17 mouse cellular contexts compared by ENCODE assay signal in genomic region chr17:67390851-67391250, GRCm38 (mm10). TPM values are rescaled to one million over a fixed set of nuclear protein-coding genes. Genes with fewer than 3 reads are reported as not detected.
DNase-seq lines count a peak whose midpoint lies in the region; ATAC-seq and TF ChIP-seq lines count a peak whose summit lies in the region.
"Had no signal": no experiment of that assay in that cellular context is flagged by ENCODE, and none has a peak within 500 bp of the region (broad histone marks: within the 10 kb centered on the region; RNA-seq: fewer than 3 reads in every experiment).

No protein-coding gene starts in this region.

- no peaks in the 10 kb centered on the region for H3K9me3 ChIP-seq in hindbrain, embryonic 13.5 days
- no peaks in the 10 kb centered on the region for H3K9me3 ChIP-seq in hindbrain, postnatal 0 days (ENCODE audit: low read length)
- no peaks in the 10 kb centered on the region for H3K9me3 ChIP-seq in heart, embryonic 14.5 days (ENCODE audit: control insufficient read depth, low read length)
- H3K9me3 ChIP-seq: embryonic facial prominence, embryonic 12.5 days had no signal

- no peak for ATAC-seq in hindbrain, embryonic 13.5 days (ENCODE audit: low FRiP score)
- ATAC-seq in hindbrain, postnatal 0 days: no peak
- ATAC-seq in heart, embryonic 14.5 days (ENCODE audit: insufficient number of reproducible peaks, insufficient read depth, low FRiP score, low read depth): peak; percentile 78
- ATAC-seq: inflammation-experienced regulatory T-cells, adult 6 months had no signal

- WGBS in hindbrain, embryonic 13.5 days: 71% methylated on average over 5 of the region's 5 CpGs
- 57% methylated on average over 5 of the region's 5 CpGs for WGBS in hindbrain, postnatal 0 days
- WGBS in heart, embryonic 14.5 days: 30% methylated on average over 5 of the region's 5 CpGs

- TF ChIP-seq CTCF in hindbrain, postnatal 0 days (IDR thresholded peaks at IDR 0.05; ENCODE audit: low read depth): no peak

- no peaks in the 10 kb centered on the region for H3K36me3 ChIP-seq in hindbrain, embryonic 13.5 days
- H3K36me3 ChIP-seq in hindbrain, postnatal 0 days (ENCODE audit: insufficient read depth, low read length): no peaks in the 10 kb centered on the region
- no peaks in the 10 kb centered on the region for H3K36me3 ChIP-seq in heart, embryonic 14.5 days (ENCODE audit: control insufficient read depth, insufficient read depth, low read length)
- H3K36me3 ChIP-seq: embryonic facial prominence, embryonic 12.5 days had no signal

- H3K4me2 ChIP-seq in hindbrain, embryonic 13.5 days: no peak overlapping the region
- no peak overlapping the region for H3K4me2 ChIP-seq in hindbrain, postnatal 0 days (ENCODE audit: low read depth, low read length)
- no peak overlapping the region for H3K4me2 ChIP-seq in heart, embryonic 14.5 days (ENCODE audit: low read length)
- H3K4me2 ChIP-seq: embryonic facial prominence, embryonic 12.5 days had no signal

- no peak overlapping the region for H3K9ac ChIP-seq in hindbrain, embryonic 13.5 days
- no peak overlapping the region for H3K9ac ChIP-seq in hindbrain, postnatal 0 days (replicated peaks; ENCODE audit: low read length)
- no peak overlapping the region for H3K9ac ChIP-seq in heart, embryonic 14.5 days (ENCODE audit: low read length)
- H3K9ac ChIP-seq: embryonic facial prominence, embryonic 12.5 days had no signal

- H3K27me3 ChIP-seq in hindbrain, embryonic 13.5 days: no peaks in the 10 kb centered on the region
- no peaks in the 10 kb centered on the region for H3K27me3 ChIP-seq in hindbrain, postnatal 0 days (ENCODE audit: insufficient read depth, low read length)
- H3K27me3 ChIP-seq in heart, embryonic 14.5 days (ENCODE audit: control insufficient read depth, insufficient read depth, low read length): no peaks in the 10 kb centered on the region
- H3K27me3 ChIP-seq: embryonic facial prominence, embryonic 12.5 days had no signal

- no peak overlapping the region for H3K4me3 ChIP-seq in hindbrain, embryonic 13.5 days
- no peak overlapping the region for H3K4me3 ChIP-seq in hindbrain, postnatal 0 days (ENCODE audit: low read length)
- no peak overlapping the region for H3K4me3 ChIP-seq in heart, embryonic 14.5 days (ENCODE audit: control insufficient read depth in 1 of 2, insufficient read depth in 1 of 2, low read depth in 1 of 2, low read length in 2 of 2)
- H3K4me3 ChIP-seq: embryonic facial prominence, embryonic 12.5 days; left cerebral cortex, adult 2 months had no signal

- DNase-seq in hindbrain, postnatal 0 days (ENCODE audit: low spot score): no peak
- peak; percentile 9 for DNase-seq in NIH3T3 (ENCODE audit: low read depth)
- peak; percentile 35 for DNase-seq in adrenal gland, postnatal 25 days
- no peak for DNase-seq in layer of hippocampus, adult 9-10 months (ENCODE audit: low spot score)
- no peak for DNase-seq in c-Kit-positive CD71-positive TER-119-positive erythroid progenitor cells, embryonic 14.5 days (ENCODE audit: low spot score)
- no peak for DNase-seq in cerebellum, postnatal 14 days
- DNase-seq: cerebellum, adult 11-12 months; gastrocnemius, postnatal 25 days; lung, adult 2 months; thymus, postnatal 4 days had no signal

- peaks cover 8% of the 10 kb centered on the region for H3K4me1 ChIP-seq in hindbrain, embryonic 13.5 days (replicated peaks)
- H3K4me1 ChIP-seq in hindbrain, postnatal 0 days (ENCODE audit: insufficient read depth, low read length): no peaks in the 10 kb centered on the region
- H3K4me1 ChIP-seq in heart, embryonic 14.5 days (ENCODE audit: control insufficient read depth in 2 of 2, insufficient read depth in 2 of 2, low read length in 2 of 2): peaks cover 0 to 3% of the 10 kb centered on the region in 2 experiments; a peak in 1 of 4 replicates
- H3K4me1 ChIP-seq: embryonic facial prominence, embryonic 12.5 days had no signal

- H3K27ac ChIP-seq in hindbrain, embryonic 13.5 days: peak overlapping the region; percentile 42; the same call in 1 of the 2 replicates
- H3K27ac ChIP-seq in hindbrain, postnatal 0 days: no peak overlapping the region
- H3K27ac ChIP-seq in heart, embryonic 14.5 days (replicated peaks in 1 of 2; ENCODE audit: control insufficient read depth in 1 of 2, insufficient read depth in 1 of 2, low read depth in 2 of 2, low read length in 2 of 2): peak overlapping the region in 1 of 2 experiments; percentile 33; a peak in 1 of 4 replicates
- H3K27ac ChIP-seq: embryonic facial prominence, embryonic 12.5 days; left cerebral cortex, adult 2 months; macrophage had no signal

RNA-seq across cellular contexts. Expression of gene Ptprm, which starts 36.6 kb away (rescaled TPM):
- polyA plus RNA-seq in hindbrain, embryonic 13.5 days (2015; fragmentation: Nextera tagmentation; extraction: Ambion mirVana): 15.4 and 16.3 TPM in 2 replicates
- total RNA-seq in hindbrain, postnatal 0 days (2014; rRNA removed): 52.4 and 63.6 TPM in 2 replicates
- polyA plus RNA-seq in hindbrain, postnatal 0 days (2015; fragmentation: Nextera tagmentation; extraction: Ambion mirVana): 19.3 and 19.9 TPM in 2 replicates
- 39.4 and 41.0 TPM in 2 replicates for total RNA-seq in adrenal gland, postnatal 25 days (2021)
- 19.5 and 20.4 TPM in 2 replicates for polyA plus RNA-seq in heart, embryonic 14.5 days (2014; fragmentation: Nextera tagmentation; extraction: Ambion mirVana)
- total RNA-seq: hematopoietic stem cell, adult 5-6 weeks had no signal
- polyA plus RNA-seq: inflammation-experienced regulatory T-cells, adult 6 months had no signal

Comparison
In these comparisons a context has a peak if more than half of its experiments do, and no peak if none do; other contexts are left out.
1. DNase-seq: peak in NIH3T3 (single experiment) and adrenal gland, postnatal 25 days (single experiment); none in hindbrain, postnatal 0 days (single experiment), layer of hippocampus, adult 9-10 months (single experiment), c-Kit-positive CD71-positive TER-119-positive erythroid progenitor cells, embryonic 14.5 days (single experiment) and cerebellum, postnatal 14 days (0 of 2).